Mouse (Mus musculus) lung, postnatal 36 days (tissue): ENCODE results near the gene Man2a1.

ENCODE experiments used
- DNase-seq: peaks from one replicate; pipeline ENCODE4 v3.0.0; 2022; ENCODE audit warnings: mixed read lengths

Man2a1 gene

GRCm38 (mm10) chr17:64637868-64638537 lies 37.5 kb downstream of the Man2a1 start:
- DNase-seq = no peak

- no peak for DNase-seq
Observed at GRCm38 (mm10) chr17:64641376-64641775, 40.8 kb downstream of the Man2a1 start.

- DNase-seq = peak; percentile 26
Observed at GRCm38 (mm10) chr17:64643644-64644043, 43.1 kb downstream of the Man2a1 start.

GRCm38 (mm10) chr17:64644888-64645605 lies 44.5 kb downstream of the Man2a1 start:
- DNase-seq = no peak

GRCm38 (mm10) chr17:64647396-64647795 lies 46.9 kb downstream of the Man2a1 start:
- DNase-seq = peak; percentile 30

GRCm38 (mm10) chr17:64650702-64651101 lies 50.2 kb downstream of the Man2a1 start:
- no peak for DNase-seq

- no peak for DNase-seq
Observed at GRCm38 (mm10) chr17:64653621-64654020, 53.1 kb downstream of the Man2a1 start.

- no peak for DNase-seq
Observed at GRCm38 (mm10) chr17:64659682-64660081, 59.1 kb downstream of the Man2a1 start.

GRCm38 (mm10) chr17:64666518-64666917 lies 66.0 kb downstream of the Man2a1 start:
- no peak for DNase-seq

- peak; percentile 50 for DNase-seq
Observed at GRCm38 (mm10) chr17:64668504-64668903, 68.0 kb downstream of the Man2a1 start.

- no peak for DNase-seq
Observed at GRCm38 (mm10) chr17:64674401-64674800, 73.9 kb downstream of the Man2a1 start.

GRCm38 (mm10) chr17:64674980-64675379 lies 74.4 kb downstream of the Man2a1 start:
- DNase-seq = no peak

- peak; percentile 78 for DNase-seq
Observed at GRCm38 (mm10) chr17:64676735-64677469, 76.4 kb downstream of the Man2a1 start.

GRCm38 (mm10) chr17:64681461-64681860 lies 80.9 kb downstream of the Man2a1 start:
- DNase-seq = no peak

GRCm38 (mm10) chr17:64681927-64682326 lies 81.4 kb downstream of the Man2a1 start:
- peak; percentile 93 for DNase-seq

- no peak for DNase-seq
Observed at GRCm38 (mm10) chr17:64684088-64684487, 83.6 kb downstream of the Man2a1 start.

GRCm38 (mm10) chr17:64685216-64685903 lies 84.8 kb downstream of the Man2a1 start:
- peak; percentile 63 for DNase-seq

GRCm38 (mm10) chr17:64689614-64690013 lies 89.1 kb downstream of the Man2a1 start:
- DNase-seq = no peak

GRCm38 (mm10) chr17:64697277-64697831 lies 96.8 kb downstream of the Man2a1 start:
- DNase-seq = no peak

GRCm38 (mm10) chr17:64698516-64698915 lies 98.0 kb downstream of the Man2a1 start:
- no peak for DNase-seq

- DNase-seq = no peak
Observed at GRCm38 (mm10) chr17:64703649-64704230, 103.2 kb downstream of the Man2a1 start.

GRCm38 (mm10) chr17:64707529-64707928 lies 107.0 kb downstream of the Man2a1 start:
- DNase-seq = no peak
